ENCODE assay signal across 8 mouse cellular contexts in the genomic region with DNA sequence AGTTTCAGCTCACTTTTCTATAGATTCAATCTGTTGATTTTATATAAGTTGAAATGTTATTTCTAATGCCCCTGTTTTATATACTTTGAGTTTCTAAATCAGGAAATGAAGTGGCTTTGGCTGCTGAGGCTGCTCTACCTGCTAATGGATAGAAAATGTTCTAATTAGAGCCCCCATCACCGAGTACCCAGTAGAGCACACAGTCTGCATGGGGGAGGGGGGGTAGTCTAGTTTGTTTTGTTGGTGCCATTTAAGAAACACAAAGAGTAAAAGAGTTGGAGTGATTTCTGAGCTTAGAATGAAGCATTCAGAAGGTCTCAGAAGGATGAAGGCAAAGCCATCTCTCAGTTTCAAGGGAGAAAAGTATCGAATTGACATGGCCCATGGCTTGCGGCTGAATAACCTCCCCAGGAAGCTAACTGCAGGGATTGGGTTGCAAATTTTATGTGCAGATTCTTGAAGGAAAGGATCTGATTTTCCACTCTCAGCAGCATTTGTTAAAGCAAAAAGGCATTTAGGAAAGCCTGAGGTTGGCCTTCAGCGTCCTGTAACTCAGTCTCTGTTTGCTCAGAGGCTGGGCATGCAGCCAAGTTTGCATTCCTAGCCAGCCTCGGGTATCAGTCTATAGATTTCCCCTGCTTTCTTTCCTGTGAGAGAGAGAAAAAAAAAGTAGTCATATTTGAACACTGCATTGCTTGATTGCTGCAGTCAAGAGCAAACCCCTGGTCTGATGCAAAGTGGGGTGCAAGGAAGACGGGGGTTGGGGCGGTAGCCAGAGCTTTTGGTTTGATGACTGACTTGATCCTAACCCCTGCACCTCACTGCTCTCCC. TPM values are rescaled to one million over a fixed set of nuclear protein-coding genes. Genes with fewer than 3 reads are reported as not detected.
DNase-seq lines count a peak whose midpoint lies in the region; ATAC-seq lines count a peak whose summit lies in the region.

No protein-coding gene starts in this region.

- peaks cover 14% of the 10 kb centered on the region for H3K4me1 ChIP-seq in forebrain, embryonic 14.5 days (ENCODE audit: control insufficient read depth, insufficient read depth, low read length)

- H3K27ac ChIP-seq in forebrain, embryonic 14.5 days (ENCODE audit: low read depth, low read length) = peak overlapping the region; percentile 63; the same call in 1 of the 2 replicates

- peak; percentile 77 for ATAC-seq in forebrain, embryonic 14.5 days
- ATAC-seq in activated CD4-positive, CD25-positive, alpha-beta regulatory T cell, adult 4 months = no peak

- no peaks in the 10 kb centered on the region for H3K36me3 ChIP-seq in forebrain, embryonic 14.5 days (ENCODE audit: control insufficient read depth, insufficient read depth, low read length)

- WGBS in forebrain, embryonic 14.5 days = 7% methylated on average over 7 of the region's 7 CpGs

- H3K4me2 ChIP-seq in forebrain, embryonic 14.5 days (ENCODE audit: low read length) = peak overlapping the region; percentile 34

- H3K4me3 ChIP-seq in forebrain, embryonic 14.5 days (ENCODE audit: low read depth, low read length) = no peak overlapping the region

- peaks cover 9% of the 10 kb centered on the region; the same call in 1 of the 2 replicates for H3K27me3 ChIP-seq in forebrain, embryonic 14.5 days (replicated peaks; ENCODE audit: control insufficient read depth, insufficient read depth, low read length)

- H3K9me3 ChIP-seq in forebrain, embryonic 14.5 days (replicated peaks; ENCODE audit: control insufficient read depth, low read length) = no peaks in the 10 kb centered on the region

- H3K9ac ChIP-seq in forebrain, embryonic 14.5 days (ENCODE audit: low read length) = no peak overlapping the region

- DNase-seq in urinary bladder, adult 2 months (ENCODE audit: low spot score) = peak; percentile 35
- no peak for DNase-seq in urinary bladder, postnatal 10 days (ENCODE audit: low spot score)
- peak; percentile 88 for DNase-seq in forebrain, embryonic 14.5 days (ENCODE audit: low spot score)
- peak; percentile 9 for DNase-seq in kidney, adult 11 months
- peak; percentile 52 to 64 for DNase-seq in lung, adult 18-20 months
- peak; percentile 26 for DNase-seq in retina, embryonic 14.5 days (ENCODE audit: low spot score)
- DNase-seq in cerebellum, adult 8-10 months = no peak

RNA-seq across cellular contexts. Expression of gene P4ha3, which starts 2.6 kb away (rescaled TPM):
- polyA plus RNA-seq in urinary bladder, adult 2 months (2012; rRNA removed) = 1.2 and 2.0 TPM in 2 replicates
- 1.5 and 2.8 TPM in 2 replicates for polyA plus RNA-seq in forebrain, embryonic 14.5 days (2014; fragmentation: Nextera tagmentation; extraction: Ambion mirVana)
- under 1 TPM in 1 of 2 experiments, not detected in 1; 0.26 TPM for polyA plus RNA-seq in activated CD4-positive, CD25-positive, alpha-beta regulatory T cell, adult 4 months (2017; shearing (Covaris generic))

Comparison
In these comparisons a context has a peak if more than half of its experiments do, and no peak if none do; other contexts are left out.
1. DNase-seq: peak in urinary bladder, adult 2 months (single experiment), forebrain, embryonic 14.5 days (single experiment), kidney, adult 11 months (single experiment), lung, adult 18-20 months (2 of 2) and retina, embryonic 14.5 days (single experiment); none in urinary bladder, postnatal 10 days (single experiment) and cerebellum, adult 8-10 months (single experiment).